Mouse (Mus musculus): ENCODE measurements around the gene Irf7. TPM values are rescaled to one million over a fixed set of nuclear protein-coding genes. Genes with fewer than 3 reads are reported as not detected.
A peak's percentile ranks its signal among the peaks of the same experiment; 100 is the strongest.

The Irf7 gene
- polyA plus RNA-seq, 1 experiment from 2014 or later = 11.3 TPM

DNA sequence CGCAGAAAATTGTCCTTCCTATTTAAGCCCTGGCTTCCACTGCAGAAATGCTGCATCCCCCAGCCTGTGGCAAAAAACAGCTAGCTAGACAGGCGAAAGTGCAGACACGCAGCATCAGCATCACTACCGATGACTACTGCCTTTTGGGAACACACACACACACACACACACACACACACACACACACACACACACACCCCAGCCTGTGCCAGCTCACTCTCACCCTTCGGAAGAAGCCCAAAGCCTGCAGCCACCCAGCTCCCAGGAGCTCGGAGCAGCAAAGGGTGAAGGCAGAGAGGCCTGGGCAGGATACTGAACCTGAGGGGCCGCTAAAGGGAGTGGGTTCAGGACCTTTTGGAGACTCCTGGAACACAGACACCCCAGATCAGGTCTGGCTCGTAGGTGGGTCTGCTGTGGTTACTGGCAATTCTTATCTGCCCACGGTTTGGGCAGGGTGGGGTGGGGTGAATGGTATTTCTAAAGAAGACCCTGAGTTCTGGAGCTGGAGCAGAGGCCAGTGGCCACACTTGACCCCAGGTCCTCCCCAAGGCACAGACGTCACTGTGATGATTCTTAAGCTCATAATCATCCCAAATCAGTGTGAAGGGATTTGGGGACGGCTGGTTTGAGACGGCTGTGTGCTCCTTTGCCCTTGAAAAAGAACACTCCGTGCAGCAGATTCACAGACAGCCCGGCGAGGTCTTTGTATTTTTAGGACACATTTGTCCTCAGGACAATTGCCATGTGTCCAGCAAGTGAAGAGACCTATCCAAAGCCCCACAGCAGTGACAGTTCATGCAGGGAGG, 26.5 kb upstream of the Irf7 start:
- Histone ChIP-seq H3K9me3 (ENCODE audit: control insufficient read depth, low read length) (no peaks in the 10 kb centered on the region), H3K4me2 (replicated peaks; ENCODE audit: low read depth) (no peak overlapping the region), H3K27ac (replicated peaks) (no peak overlapping the region), H3K9ac (ENCODE audit: low read length) (no peak overlapping the region), H3K4me1 (replicated peaks; ENCODE audit: control insufficient read depth, insufficient read depth) (no peaks in the 10 kb centered on the region), H3K36me3 (ENCODE audit: control insufficient read depth, insufficient read depth, low read length) (no peaks in the 10 kb centered on the region), H3K4me3 (ENCODE audit: low read depth, low read length) (no peak overlapping the region), H3K27me3 (ENCODE audit: control insufficient read depth, insufficient read depth, low read length) (peaks cover 9% of the 10 kb centered on the region; the same call in 1 of the 2 replicates)
- TF ChIP-seq EP300 (optimal IDR thresholded peaks at IDR 0.05) = no peak
- no peak for TF ChIP-seq CTCF (IDR thresholded peaks at IDR 0.05; ENCODE audit: low read depth)
- ATAC-seq (ENCODE audit: low FRiP score, low TSS enrichment) (no peak), DNase-seq (ENCODE audit: low spot score) (no peak)
- 64% methylated on average over 14 of the region's 15 CpGs for WGBS

- peak; percentile 46; the same call in 1 of the 2 replicates for ATAC-seq (ENCODE audit: low FRiP score, low TSS enrichment)
- 5% methylated on average over 38 of the region's 46 CpGs for WGBS
- Histone ChIP-seq H3K4me1 (replicated peaks; ENCODE audit: control insufficient read depth, insufficient read depth) (no peaks in the 10 kb centered on the region), H3K9ac (ENCODE audit: low read length) (peak within 1 kb of the TSS; percentile 45), H3K27ac (replicated peaks) (no peak within 1 kb of the TSS), H3K4me3 (ENCODE audit: low read depth, low read length) (peak within 1 kb of the TSS; percentile 39), H3K27me3 (ENCODE audit: control insufficient read depth, insufficient read depth, low read length) (peaks cover 9% of the 10 kb centered on the region; the same call in 1 of the 2 replicates), H3K9me3 (ENCODE audit: control insufficient read depth, low read length) (no peaks in the 10 kb centered on the region), H3K36me3 (ENCODE audit: control insufficient read depth, insufficient read depth, low read length) (no peaks in the 10 kb centered on the region), H3K4me2 (replicated peaks; ENCODE audit: low read depth) (peak within 1 kb of the TSS; percentile 71)
- TF ChIP-seq EP300 (optimal IDR thresholded peaks at IDR 0.05) (no peak), CTCF (IDR thresholded peaks at IDR 0.05; ENCODE audit: low read depth) (no peak)
- DNase-seq (ENCODE audit: low spot score) = peak; percentile 48
Measured at GRCm38 (mm10) chr7:141291921-141292582, 25.8 kb upstream of the Irf7 start, which contains the start of gene Drd4. Drd4 (plus strand) TSS chr7:141292006.

GRCm38 (mm10) chr7:141288042-141288441, 21.8 kb upstream of the Irf7 start:
- ATAC-seq (ENCODE audit: low FRiP score, low TSS enrichment) (no peak), DNase-seq (ENCODE audit: low spot score) (no peak)
- no peaks in the 10 kb centered on the region for H3K9me3 ChIP-seq (ENCODE audit: control insufficient read depth, low read length)
- H3K9ac ChIP-seq (ENCODE audit: low read length) = no peak overlapping the region
- WGBS = 83% methylated on average over 3 of the region's 3 CpGs
- peaks cover 2% of the 10 kb centered on the region; the same call in 1 of the 2 replicates for H3K27me3 ChIP-seq (ENCODE audit: control insufficient read depth, insufficient read depth, low read length)
- no peak overlapping the region for H3K4me3 ChIP-seq (ENCODE audit: low read depth, low read length)
- no peak for TF ChIP-seq CTCF (IDR thresholded peaks at IDR 0.05; ENCODE audit: low read depth)
- TF ChIP-seq EP300 (optimal IDR thresholded peaks at IDR 0.05) = no peak
- no peaks in the 10 kb centered on the region for H3K4me1 ChIP-seq (replicated peaks; ENCODE audit: control insufficient read depth, insufficient read depth)
- H3K36me3 ChIP-seq (ENCODE audit: control insufficient read depth, insufficient read depth, low read length) = no peaks in the 10 kb centered on the region
- H3K27ac ChIP-seq (replicated peaks) = no peak overlapping the region
- H3K4me2 ChIP-seq (replicated peaks; ENCODE audit: low read depth) = no peak overlapping the region

DNA sequence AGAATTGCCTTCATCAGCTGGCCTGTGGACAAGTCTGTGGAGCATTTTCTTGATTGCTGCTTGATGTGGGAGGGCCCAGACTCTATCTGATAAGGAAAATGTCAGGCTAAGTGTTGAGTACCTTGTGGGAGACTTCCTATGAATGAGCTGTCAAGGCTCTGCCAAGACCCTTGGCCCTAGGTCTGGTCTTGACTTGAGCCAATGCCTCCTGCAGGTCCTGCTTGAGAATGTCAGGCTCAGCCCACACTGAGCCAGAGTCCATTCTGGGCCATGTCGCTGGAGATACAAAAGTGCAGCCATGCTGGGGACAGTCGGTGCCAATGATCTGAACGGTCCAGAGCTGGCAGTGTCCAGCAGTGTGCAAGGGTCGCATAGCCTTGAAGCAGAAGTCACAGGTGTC, 16.5 kb upstream of the Irf7 start:
- Histone ChIP-seq H3K4me1 (replicated peaks; ENCODE audit: control insufficient read depth, insufficient read depth) (0 out of 2 replicates have a peak, but pooled peaks cover 3% of the 10 kb centered on the region), H3K36me3 (ENCODE audit: control insufficient read depth, insufficient read depth, low read length) (no peaks in the 10 kb centered on the region), H3K9ac (ENCODE audit: low read length) (no peak overlapping the region), H3K4me2 (replicated peaks; ENCODE audit: low read depth) (no peak overlapping the region), H3K9me3 (ENCODE audit: control insufficient read depth, low read length) (no peaks in the 10 kb centered on the region), H3K27me3 (ENCODE audit: control insufficient read depth, insufficient read depth, low read length) (no peaks in the 10 kb centered on the region), H3K27ac (replicated peaks) (no peak overlapping the region), H3K4me3 (ENCODE audit: low read depth, low read length) (no peak overlapping the region)
- WGBS = 86% methylated on average over 4 of the region's 4 CpGs
- DNase-seq (ENCODE audit: low spot score) = no peak
- TF ChIP-seq EP300 (optimal IDR thresholded peaks at IDR 0.05) = no peak
- TF ChIP-seq CTCF (IDR thresholded peaks at IDR 0.05; ENCODE audit: low read depth) = no peak
- no peak for ATAC-seq (ENCODE audit: low FRiP score, low TSS enrichment)

DNA sequence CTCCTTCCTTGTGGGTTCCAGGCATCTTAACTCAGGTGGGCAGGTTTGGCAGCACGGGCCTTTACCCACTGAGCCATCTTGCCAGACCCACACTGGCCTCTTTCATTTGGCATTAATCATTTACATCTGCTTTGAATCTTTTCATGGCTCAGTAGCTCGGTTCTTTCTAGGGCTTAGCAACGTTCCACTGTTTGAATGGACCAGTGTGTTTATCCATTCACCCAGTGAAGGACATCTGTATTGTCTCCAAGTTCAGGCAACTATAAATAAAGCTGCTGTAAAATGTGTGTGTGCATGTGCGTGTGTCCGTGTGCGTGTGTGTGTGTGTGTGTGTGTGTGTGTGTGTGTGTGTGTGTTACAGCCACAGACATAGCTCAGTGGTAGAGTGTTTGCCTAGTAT, 15.2 kb upstream of the Irf7 start:
- Histone ChIP-seq H3K4me3 (ENCODE audit: low read depth, low read length) (no peak overlapping the region), H3K9me3 (ENCODE audit: control insufficient read depth, low read length) (no peaks in the 10 kb centered on the region), H3K36me3 (ENCODE audit: control insufficient read depth, insufficient read depth, low read length) (no peaks in the 10 kb centered on the region), H3K27me3 (ENCODE audit: control insufficient read depth, insufficient read depth, low read length) (no peaks in the 10 kb centered on the region), H3K4me1 (replicated peaks; ENCODE audit: control insufficient read depth, insufficient read depth) (0 out of 2 replicates have a peak, but pooled peaks cover 3% of the 10 kb centered on the region), H3K9ac (ENCODE audit: low read length) (no peak overlapping the region), H3K4me2 (replicated peaks; ENCODE audit: low read depth) (no peak overlapping the region), H3K27ac (replicated peaks) (no peak overlapping the region)
- no peak for DNase-seq (ENCODE audit: low spot score)
- WGBS = 40% methylated on average over 6 of the region's 6 CpGs
- TF ChIP-seq EP300 (optimal IDR thresholded peaks at IDR 0.05) (no peak), CTCF (IDR thresholded peaks at IDR 0.05; ENCODE audit: low read depth) (no peak)
- ATAC-seq (ENCODE audit: low FRiP score, low TSS enrichment) = no peak

Measured in stomach, postnatal 0 days (tissue).